In the genomic region with DNA sequence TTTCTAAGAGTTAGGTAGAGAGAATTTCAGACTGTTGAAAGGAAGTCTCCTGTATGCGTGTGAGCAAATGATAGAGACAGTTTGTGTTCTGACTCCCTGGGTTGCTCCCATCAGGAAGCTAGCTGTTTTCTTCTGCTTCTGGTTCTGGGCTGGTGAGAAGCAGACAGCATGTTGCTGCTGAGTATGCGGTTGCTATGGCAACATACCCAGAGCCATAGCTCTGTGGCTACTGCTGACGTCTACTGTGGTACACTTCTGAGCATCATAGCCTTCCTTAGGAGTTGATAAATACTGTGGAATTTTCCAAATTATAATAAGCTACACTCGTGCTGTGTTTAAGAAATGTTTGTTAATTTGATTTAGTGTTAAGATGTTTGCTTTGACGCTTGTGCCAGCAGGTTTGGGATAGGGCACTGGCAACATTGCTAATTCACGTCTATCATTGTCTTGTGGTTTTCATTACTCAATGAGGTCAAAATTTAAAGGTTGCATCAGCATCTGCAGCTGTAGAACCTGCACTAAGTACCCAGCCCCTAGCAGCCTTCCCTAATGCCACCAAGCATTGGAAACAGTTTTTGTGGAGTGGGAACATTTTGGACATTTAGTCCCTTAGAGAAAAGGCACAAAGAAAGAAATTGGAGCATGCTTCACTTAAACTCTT, we compare ENCODE assay signal across 10 mouse cellular contexts.
DNase-seq lines count a peak whose midpoint lies in the region; ATAC-seq lines count a peak whose summit lies in the region.
"Had no signal": no experiment of that assay in that cellular context is flagged by ENCODE, and none has a peak within 500 bp of the region (broad histone marks: within the 10 kb centered on the region; RNA-seq: fewer than 3 reads in every experiment).

No protein-coding gene starts in this region.

- 0 out of 2 replicates have a peak overlapping the region, but pooled peaks have one; percentile 5 for H3K27ac ChIP-seq in hindbrain, embryonic 14.5 days
- 0 out of 2 replicates have a peak overlapping the region, but pooled peaks have one; percentile 1 for H3K27ac ChIP-seq in midbrain, embryonic 14.5 days (replicated peaks; ENCODE audit: low read depth, low read length)
- H3K27ac ChIP-seq: embryonic facial prominence, embryonic 13.5 days; liver, embryonic 14.5 days had no signal

- DNase-seq in CD4-positive helper T cell, adult 2 months (ENCODE audit: low read depth, low spot score): peak; percentile 74
- DNase-seq in ZHBTc4 (ENCODE audit: low read depth, low spot score): peak; percentile 4
- peak; percentile 47 for DNase-seq in hindbrain, embryonic 14.5 days (ENCODE audit: low spot score)
- peak; percentile 76 for DNase-seq in midbrain, embryonic 14.5 days
- DNase-seq in adrenal gland, adult 8-10 months: no peak
- DNase-seq in kidney, postnatal 25 days: no peak
- DNase-seq in thymus, postnatal 10 days (ENCODE audit: low spot score in 2 of 2): no peak
- no peak for DNase-seq in heart, postnatal 14 days

- peak; percentile 88 for ATAC-seq in hindbrain, embryonic 14.5 days (ENCODE audit: low FRiP score)
- ATAC-seq in midbrain, embryonic 14.5 days (ENCODE audit: low FRiP score, low TSS enrichment): no peak

- H3K9me3 ChIP-seq in hindbrain, embryonic 14.5 days (ENCODE audit: control insufficient read depth, low read length): no peaks in the 10 kb centered on the region
- H3K9me3 ChIP-seq in midbrain, embryonic 14.5 days (ENCODE audit: control insufficient read depth, low read length): no peaks in the 10 kb centered on the region
- H3K9me3 ChIP-seq: embryonic facial prominence, embryonic 13.5 days had no signal

- peaks cover 11% of the 10 kb centered on the region; the same call in 1 of the 2 replicates for H3K27me3 ChIP-seq in hindbrain, embryonic 14.5 days (ENCODE audit: control insufficient read depth, insufficient read depth, low read length)
- H3K27me3 ChIP-seq in midbrain, embryonic 14.5 days (ENCODE audit: control insufficient read depth, insufficient read depth, low read length): no peaks in the 10 kb centered on the region

- no peaks in the 10 kb centered on the region for H3K36me3 ChIP-seq in hindbrain, embryonic 14.5 days (replicated peaks; ENCODE audit: control insufficient read depth, insufficient read depth)
- no peaks in the 10 kb centered on the region for H3K36me3 ChIP-seq in midbrain, embryonic 14.5 days (ENCODE audit: control insufficient read depth, insufficient read depth, low read length)
- H3K36me3 ChIP-seq: embryonic facial prominence, embryonic 13.5 days had no signal

- no peak overlapping the region for H3K4me3 ChIP-seq in hindbrain, embryonic 14.5 days (replicated peaks; ENCODE audit: low read length)
- H3K4me3 ChIP-seq in midbrain, embryonic 14.5 days (replicated peaks; ENCODE audit: low read depth, low read length): no peak overlapping the region
- H3K4me3 ChIP-seq: embryonic facial prominence, embryonic 13.5 days had no signal

- H3K4me1 ChIP-seq in hindbrain, embryonic 14.5 days (replicated peaks; ENCODE audit: control insufficient read depth, insufficient read depth, low read length): peaks cover 7% of the 10 kb centered on the region; the same call in 1 of the 2 replicates
- peaks cover 6% of the 10 kb centered on the region; the same call in 1 of the 2 replicates for H3K4me1 ChIP-seq in midbrain, embryonic 14.5 days (ENCODE audit: control insufficient read depth, insufficient read depth, low read length)
- H3K4me1 ChIP-seq: embryonic facial prominence, embryonic 13.5 days had no signal

- H3K9ac ChIP-seq in hindbrain, embryonic 14.5 days: no peak overlapping the region
- H3K9ac ChIP-seq in midbrain, embryonic 14.5 days (replicated peaks; ENCODE audit: low read length): no peak overlapping the region
- H3K9ac ChIP-seq: embryonic facial prominence, embryonic 13.5 days; liver, embryonic 14.5 days had no signal

- WGBS in hindbrain, embryonic 14.5 days: 49% methylated on average over 6 of the region's 6 CpGs
- 56% methylated on average over 6 of the region's 6 CpGs for WGBS in midbrain, embryonic 14.5 days

- intact Hi-C loops in heart, postnatal 14 days (cut with DNase I): no loop called here

- no peak overlapping the region for H3K4me2 ChIP-seq in hindbrain, embryonic 14.5 days (replicated peaks)
- H3K4me2 ChIP-seq in midbrain, embryonic 14.5 days (ENCODE audit: low read length): no peak overlapping the region
- H3K4me2 ChIP-seq: embryonic facial prominence, embryonic 13.5 days had no signal

Comparison
In these comparisons a context has a peak if more than half of its experiments do, and no peak if none do; other contexts are left out.
1. DNase-seq: peak in CD4-positive helper T cell, adult 2 months (single experiment), ZHBTc4 (single experiment), hindbrain, embryonic 14.5 days (single experiment) and midbrain, embryonic 14.5 days (single experiment); none in adrenal gland, adult 8-10 months (single experiment), kidney, postnatal 25 days (0 of 2), thymus, postnatal 10 days (0 of 2) and heart, postnatal 14 days (0 of 2).